Mouse (Mus musculus): ENCODE results near the gene Cacna1b.

DNA sequence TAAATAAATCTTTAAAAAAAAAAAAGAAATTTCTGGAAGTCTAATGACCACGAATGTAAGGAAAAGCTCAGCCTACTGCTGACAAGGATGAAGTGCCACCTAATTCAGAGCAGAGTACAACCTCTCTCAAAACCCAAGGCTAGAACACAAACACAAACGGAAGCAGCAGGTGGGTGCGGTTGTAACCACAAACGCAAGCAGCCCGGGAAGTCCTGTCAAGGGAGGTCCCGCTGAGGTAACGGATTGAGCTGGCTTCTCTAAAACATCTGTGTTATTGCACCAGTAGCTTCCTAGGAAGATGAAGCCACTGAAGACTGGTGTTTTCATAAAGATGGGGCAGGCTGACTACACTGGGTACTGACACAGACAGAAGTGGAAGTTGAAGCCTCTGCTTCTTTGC lies 15.1 kb downstream of the Cacna1b start:
- no peak for TF ChIP-seq CTCF (IDR thresholded peaks at IDR 0.05; ENCODE audit: low read depth, low read length)
- TF ChIP-seq GATA2 (IDR thresholded peaks at IDR 0.05; ENCODE audit: borderline replicate concordance, low read depth, low read length), result no peak
- no peak for TF ChIP-seq GATA1 (IDR thresholded peaks at IDR 0.05; ENCODE audit: borderline replicate concordance, low read length)
- no peak for TF ChIP-seq POLR2AphosphoS5 (IDR thresholded peaks at IDR 0.05; ENCODE audit: insufficient replicate concordance, low read depth, low read length)
- no peak for TF ChIP-seq TAL1 (conservative IDR thresholded peaks at IDR 0.05; ENCODE audit: low read depth, low read length)
